Mouse (Mus musculus) midbrain, postnatal 0 days (tissue): Measurements from ENCODE around the gene Lhfpl2. TPM values are rescaled to one million over a fixed set of nuclear protein-coding genes. Genes with fewer than 3 reads are reported as not detected.

Experiments
- ATAC-seq: fragments of 200-750 bp; cut with Nextera tagmentation; 2 replicates; pipeline ENCODE4 v1.8.0; 2017; ENCODE audit warnings: moderate number of reproducible peaks, mild to moderate bottlenecking, moderate TSS enrichment, moderate library complexity; ENCODE audit not compliant: low FRiP score
- DNase-seq: peaks from one replicate; pipeline ENCODE4 v3.0.0-alpha.2; 2015; ENCODE audit warnings: low spot score
- H3K27ac ChIP-seq: fragments of 300-500 bp; sonication (generic); 2 replicates; pipeline ENCODE4 v1.5.1; 2014; ENCODE audit warnings: low read depth, mild to moderate bottlenecking, low read length, mixed read lengths
- H3K27me3 ChIP-seq: fragments of 300-500 bp; sonication (generic); 2 replicates; pipeline ENCODE4 v1.6.1; 2014; ENCODE audit warnings: low read length, control low read depth, mixed read lengths; ENCODE audit not compliant: insufficient read depth
- H3K36me3 ChIP-seq: fragments of 300-500 bp; sonication (generic); 2 replicates; pipeline ENCODE4 v1.6.1; 2014; ENCODE audit warnings: low read length, control low read depth, mixed read lengths; ENCODE audit not compliant: insufficient read depth
- H3K4me1 ChIP-seq: fragments of 300-500 bp; sonication (generic); 2 replicates; pipeline ENCODE4 v1.6.1; 2014; ENCODE audit warnings: mild to moderate bottlenecking, control low read depth, antibody characterized with exemption, low read length, mixed read lengths; ENCODE audit not compliant: insufficient read depth
- H3K4me2 ChIP-seq: fragments of 300-500 bp; sonication (generic); 2 replicates; pipeline ENCODE4 v1.6.1; 2014; ENCODE audit warnings: low read depth, mild to moderate bottlenecking, low read length, mixed read lengths; ENCODE audit not compliant: poor library complexity, severe bottlenecking
- H3K4me3 ChIP-seq: fragments of 300-500 bp; sonication (generic); 2 replicates; pipeline ENCODE4 v1.5.1; 2014; ENCODE audit warnings: low read depth, mild to moderate bottlenecking, low read length, moderate library complexity
- H3K9ac ChIP-seq: fragments of 300-500 bp; sonication (generic); replicated peaks from 2 replicates; pipeline ENCODE4 v1.6.1; 2014; ENCODE audit warnings: mild to moderate bottlenecking, low read length, moderate library complexity, mixed read lengths; ENCODE audit not compliant: poor library complexity, severe bottlenecking
- H3K9me3 ChIP-seq: fragments of 300-500 bp; sonication (generic); 2 replicates; pipeline ENCODE4 v1.6.1; 2016; ENCODE audit warnings: low read length, control low read depth
- CTCF ChIP-seq: IDR thresholded peaks from 2 replicates; pipeline ENCODE4 v1.5.1; 2016; ENCODE audit warnings: antibody characterized with exemption, mild to moderate bottlenecking
- WGBS: fragments of 180-500 bp; shearing (Covaris S2); extraction: QIAGEN DNeasy Blood & Tissue Kit; methylation state at CpG from one replicate; pipeline ENCODE4 v1.1.7; 2014; 5-methylcytosine and 5-hydroxymethylcytosine counted together
- polyA plus RNA-seq: library from polyadenylated mRNA; unstranded; fragments of >200 nt; fragmentation: Nextera tagmentation; extraction: Ambion mirVana; gene quantifications from 2 replicates; pipeline ENCODE4 v1.2.1, GENCODE M21; 2015
- total RNA-seq: library from RNA; depleted of rRNA; stranded (reverse); fragments of >200 nt; gene quantifications from 2 replicates; pipeline ENCODE4 v1.2.3, GENCODE M21; 2014

Lhfpl2 gene
- total and polyA plus RNA-seq, 2 experiments from 2014 or later, result 10.7 to 23.9 TPM

GRCm38 (mm10) chr13:94122703-94123592 lies 65.4 kb downstream of the Lhfpl2 start:
- no peaks in the 10 kb centered on the region for H3K9me3 ChIP-seq
- no peak for DNase-seq
- no peak for ATAC-seq

GRCm38 (mm10) chr13:94130394-94130793 lies 72.8 kb downstream of the Lhfpl2 start:
- TF ChIP-seq CTCF, result no peak
- H3K9ac ChIP-seq, result no peak overlapping the region
- DNase-seq (no peak), ATAC-seq (no peak)
- H3K27ac ChIP-seq, result no peak overlapping the region
- WGBS, result 48% methylated on average over 7 of the region's 7 CpGs
- no peaks in the 10 kb centered on the region for H3K36me3 ChIP-seq
- 0 out of 2 replicates have a peak, but pooled peaks cover 7% of the 10 kb centered on the region for H3K4me1 ChIP-seq
- no peak overlapping the region for H3K4me3 ChIP-seq
- H3K9me3 ChIP-seq, result no peaks in the 10 kb centered on the region
- H3K27me3 ChIP-seq, result no peaks in the 10 kb centered on the region
- H3K4me2 ChIP-seq, result no peak overlapping the region

More at GRCm38 (mm10) chr13:94122703-94123592, 65.4 kb downstream of the Lhfpl2 start:
- no peak overlapping the region for H3K9ac ChIP-seq
- 92% methylated on average over 16 of the region's 16 CpGs for WGBS
- no peak overlapping the region for H3K4me3 ChIP-seq
- H3K27ac ChIP-seq, result no peak overlapping the region
- H3K4me2 ChIP-seq, result no peak overlapping the region
- TF ChIP-seq CTCF, result no peak
- no peaks in the 10 kb centered on the region for H3K27me3 ChIP-seq
- no peaks in the 10 kb centered on the region for H3K36me3 ChIP-seq
- no peaks in the 10 kb centered on the region for H3K4me1 ChIP-seq

- Histone ChIP-seq H3K27me3 (no peaks in the 10 kb centered on the region), H3K36me3 (no peaks in the 10 kb centered on the region), H3K9ac (no peak overlapping the region), H3K27ac (no peak overlapping the region), H3K9me3 (no peaks in the 10 kb centered on the region), H3K4me3 (no peak overlapping the region), H3K4me1 (0 out of 2 replicates have a peak, but pooled peaks cover 7% of the 10 kb centered on the region), H3K4me2 (no peak overlapping the region)
- no peak for DNase-seq
- WGBS, result 93% methylated on average over 4 of the region's 4 CpGs
- ATAC-seq, result no peak
- TF ChIP-seq CTCF, result no peak
These were observed 73.5 kb downstream of the Lhfpl2 start for GRCm38 (mm10) chr13:94131135-94131534.

GRCm38 (mm10) chr13:94132187-94132995 lies 74.8 kb downstream of the Lhfpl2 start:
- H3K9ac ChIP-seq, result no peak overlapping the region
- no peaks in the 10 kb centered on the region for H3K27me3 ChIP-seq
- no peak overlapping the region for H3K4me3 ChIP-seq
- no peak overlapping the region for H3K27ac ChIP-seq
- ATAC-seq (no peak), DNase-seq (no peak)
- TF ChIP-seq CTCF, result no peak
- H3K36me3 ChIP-seq, result no peaks in the 10 kb centered on the region
- no peak overlapping the region for H3K4me2 ChIP-seq
- H3K4me1 ChIP-seq, result 0 out of 2 replicates have a peak, but pooled peaks cover 7% of the 10 kb centered on the region
- 66% methylated on average over 13 of the region's 13 CpGs for WGBS
- no peaks in the 10 kb centered on the region for H3K9me3 ChIP-seq

GRCm38 (mm10) chr13:94134646-94135045 lies 77.0 kb downstream of the Lhfpl2 start:
- no peak for TF ChIP-seq CTCF
- 77% methylated on average over 7 of the region's 7 CpGs for WGBS

More at GRCm38 (mm10) chr13:94134646-94135045, 77.0 kb downstream of the Lhfpl2 start:
- H3K27ac ChIP-seq, result no peak overlapping the region
- H3K36me3 ChIP-seq, result no peaks in the 10 kb centered on the region
- 0 out of 2 replicates have a peak, but pooled peaks cover 7% of the 10 kb centered on the region for H3K4me1 ChIP-seq
- no peak overlapping the region for H3K4me2 ChIP-seq
- H3K27me3 ChIP-seq, result no peaks in the 10 kb centered on the region
- no peak overlapping the region for H3K9ac ChIP-seq
- H3K4me3 ChIP-seq, result no peak overlapping the region
- DNase-seq, result no peak
- ATAC-seq, result no peak
- H3K9me3 ChIP-seq, result no peaks in the 10 kb centered on the region
